Mouse (Mus musculus): ENCODE results near the gene Ncapd2.

GRCm38 (mm10) chr6:125143904-125144303, 47.6 kb downstream of the Ncapd2 start:
- TF ChIP-seq ZMIZ1 (IDR thresholded peaks at IDR 0.05; ENCODE audit: low read depth, low read length), result no peak
- TF ChIP-seq ELF1 (IDR thresholded peaks at IDR 0.05; ENCODE audit: low read depth, low read length), result no peak
- no peak for TF ChIP-seq CTCF (conservative IDR thresholded peaks at IDR 0.05 in 1 of 2, IDR thresholded peaks at IDR 0.05 in 1 of 2; ENCODE audit: low read depth in 2 of 2, low read length in 2 of 2)
- no peak for TF ChIP-seq UBTF (IDR thresholded peaks at IDR 0.05; ENCODE audit: low read depth, low read length)
- no peak for TF ChIP-seq MAX (IDR thresholded peaks at IDR 0.05; ENCODE audit: low read length)
- TF ChIP-seq ZKSCAN1 (IDR thresholded peaks at IDR 0.05; ENCODE audit: borderline replicate concordance, low read depth, low read length), result no peak
- TF ChIP-seq CHD2 (IDR thresholded peaks at IDR 0.05; ENCODE audit: low read length), result no peak

Measured in CH12.LX (cell line).